Mouse (Mus musculus) hindbrain, postnatal 0 days (tissue): ENCODE data around the gene Traf3ip3. TPM values are rescaled to one million over a fixed set of nuclear protein-coding genes. Genes with fewer than 3 reads are reported as not detected.

Experiments
- ATAC-seq: fragments of 200-750 bp; cut with Nextera tagmentation; 2 replicates; pipeline ENCODE4 v1.8.0; 2017; ENCODE audit warnings: mild to moderate bottlenecking, moderate TSS enrichment, moderate library complexity
- DNase-seq: peaks from one replicate; pipeline ENCODE4 v3.0.0-alpha.2; 2015; ENCODE audit warnings: low spot score
- H3K27ac ChIP-seq: fragments of 300-500 bp; sonication (generic); 2 replicates; pipeline ENCODE4 v1.5.1; 2014; ENCODE audit warnings: mild to moderate bottlenecking
- H3K27me3 ChIP-seq: fragments of 300-500 bp; sonication (generic); 2 replicates; pipeline ENCODE4 v1.6.1; 2014; ENCODE audit warnings: low read length, mixed read lengths; ENCODE audit not compliant: insufficient read depth
- H3K36me3 ChIP-seq: fragments of 300-500 bp; sonication (generic); 2 replicates; pipeline ENCODE4 v1.6.1; 2014; ENCODE audit warnings: low read length, mixed read lengths; ENCODE audit not compliant: insufficient read depth
- H3K4me1 ChIP-seq: fragments of 300-500 bp; sonication (generic); 2 replicates; pipeline ENCODE4 v1.6.1; 2014; ENCODE audit warnings: antibody characterized with exemption, low read length, mixed read lengths; ENCODE audit not compliant: insufficient read depth
- H3K4me2 ChIP-seq: fragments of 300-500 bp; sonication (generic); 2 replicates; pipeline ENCODE4 v1.6.1; 2014; ENCODE audit warnings: low read depth, mild to moderate bottlenecking, low read length, moderate library complexity, mixed read lengths
- H3K4me3 ChIP-seq: fragments of 300-500 bp; sonication (generic); 2 replicates; pipeline ENCODE4 v1.5.1; 2014; ENCODE audit warnings: low read length
- H3K9ac ChIP-seq: fragments of 300-500 bp; sonication (generic); replicated peaks from 2 replicates; pipeline ENCODE4 v1.6.1; 2014; ENCODE audit warnings: mild to moderate bottlenecking, low read length, moderate library complexity, mixed read lengths
- H3K9me3 ChIP-seq: fragments of 300-500 bp; sonication (generic); 2 replicates; pipeline ENCODE4 v1.6.1; 2016; ENCODE audit warnings: low read length, mixed read lengths
- CTCF ChIP-seq: IDR thresholded peaks from 2 replicates; pipeline ENCODE4 v1.5.1; 2016; ENCODE audit warnings: antibody characterized with exemption, control low read depth, low read depth
- WGBS: fragments of 180-500 bp; shearing (Covaris S2); extraction: QIAGEN DNeasy Blood & Tissue Kit; methylation state at CpG from one replicate; pipeline ENCODE4 v1.1.7; 2014; 5-methylcytosine and 5-hydroxymethylcytosine counted together
- polyA plus RNA-seq: library from polyadenylated mRNA; unstranded; fragments of >200 nt; fragmentation: Nextera tagmentation; extraction: Ambion mirVana; gene quantifications from 2 replicates; pipeline ENCODE4 v1.2.1, GENCODE M21; 2015
- total RNA-seq: library from RNA; depleted of rRNA; stranded (reverse); fragments of >200 nt; gene quantifications from 2 replicates; pipeline ENCODE4 v1.2.3, GENCODE M21; 2014

Gene Traf3ip3
- total and polyA plus RNA-seq, 2 experiments from 2014 or later, result 0.78 to 1.9 TPM

DNA sequence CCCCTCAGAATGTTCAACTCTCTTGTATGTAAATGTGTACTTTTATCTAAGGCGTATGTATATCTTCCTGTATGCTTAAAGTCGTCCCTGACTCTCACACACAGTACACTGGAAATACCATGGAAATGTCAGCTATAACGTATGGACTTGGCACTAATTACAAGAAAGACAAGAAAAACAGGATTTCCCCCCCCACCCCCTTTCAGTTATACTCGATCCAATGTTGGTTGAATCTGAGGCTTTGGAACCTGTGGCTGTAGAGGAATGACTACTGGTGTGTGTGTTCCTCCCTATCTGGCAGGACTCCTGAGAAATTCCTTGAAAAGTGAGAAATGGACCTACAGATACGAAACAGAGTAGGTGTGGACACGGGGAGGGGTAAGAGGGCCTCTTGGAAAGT lies 13.2 kb downstream of the Traf3ip3 start:
- DNase-seq (no peak), ATAC-seq (no peak)
- 0 out of 2 replicates have a peak overlapping the region, but pooled peaks have one; percentile 12 for H3K27ac ChIP-seq
- no peaks in the 10 kb centered on the region for H3K27me3 ChIP-seq
- H3K9me3 ChIP-seq, result no peaks in the 10 kb centered on the region
- no peak overlapping the region for H3K9ac ChIP-seq
- no peak overlapping the region for H3K4me3 ChIP-seq
- no peak for TF ChIP-seq CTCF
- no peaks in the 10 kb centered on the region for H3K36me3 ChIP-seq
- H3K4me1 ChIP-seq, result 0 out of 2 replicates have a peak, but pooled peaks cover 3% of the 10 kb centered on the region
- no peak overlapping the region for H3K4me2 ChIP-seq
- whole genome bisulfite sequencing, result 85% methylated on average over 6 of the region's 6 CpGs

DNA sequence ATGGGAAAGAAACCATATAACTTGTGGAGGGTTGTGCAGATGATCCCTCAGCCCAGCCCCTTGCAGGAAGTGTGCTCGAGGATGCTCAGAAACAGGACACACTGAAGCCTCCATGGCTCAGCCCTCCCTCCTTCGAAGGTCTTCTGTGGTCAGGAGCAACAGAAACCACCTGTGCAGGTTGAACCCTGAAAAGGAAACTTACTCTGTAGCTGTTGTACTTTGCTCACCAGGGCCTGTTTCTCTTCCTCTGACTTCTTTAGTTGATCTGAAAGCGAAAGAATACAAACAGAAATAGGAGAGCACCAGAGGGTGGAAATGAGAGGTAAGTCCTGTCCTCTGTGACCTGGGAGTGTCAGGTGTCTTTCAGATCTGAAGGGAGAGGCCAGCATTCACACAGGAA lies 20.4 kb downstream of the Traf3ip3 start:
- 89% methylated on average over 3 of the region's 3 CpGs for WGBS
- no peaks in the 10 kb centered on the region for H3K4me1 ChIP-seq
- H3K9ac ChIP-seq, result no peak overlapping the region
- no peak for ATAC-seq
- no peak overlapping the region for H3K27ac ChIP-seq
- no peaks in the 10 kb centered on the region for H3K36me3 ChIP-seq
- H3K4me2 ChIP-seq, result no peak overlapping the region
- no peak for TF ChIP-seq CTCF
- no peak overlapping the region for H3K4me3 ChIP-seq
- DNase-seq, result no peak
- no peaks in the 10 kb centered on the region for H3K27me3 ChIP-seq
- H3K9me3 ChIP-seq, result no peaks in the 10 kb centered on the region

DNA sequence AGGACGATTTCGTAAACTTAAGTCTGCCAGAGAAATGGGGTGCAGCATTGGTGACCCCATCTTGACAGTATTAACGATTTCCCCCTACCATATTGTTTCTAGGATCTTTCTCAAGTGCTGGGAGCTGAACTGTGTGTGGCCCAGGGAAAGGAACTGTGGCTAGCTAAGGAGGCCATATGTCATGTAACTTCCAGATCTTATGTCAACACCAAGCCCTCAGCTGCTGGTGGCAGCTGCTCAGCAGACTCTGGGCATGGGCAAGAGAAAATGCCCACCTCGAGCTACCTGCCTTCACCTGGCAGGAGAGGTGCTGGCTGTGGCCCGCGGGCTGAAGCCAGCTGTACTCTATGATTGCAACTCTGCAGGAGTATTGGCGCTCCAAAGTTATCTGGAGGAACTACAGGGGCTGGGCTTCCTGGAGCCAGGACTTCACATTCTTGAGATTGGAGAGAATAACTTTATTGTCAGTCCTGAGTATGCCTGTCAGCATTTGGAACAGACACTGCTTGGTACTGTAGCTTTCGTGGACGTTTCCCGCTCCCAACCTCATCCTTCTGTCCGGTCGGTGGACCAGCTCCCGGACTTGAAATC lies 27.3 kb downstream of the Traf3ip3 start:
- peak overlapping the region; percentile 88; the same call in 1 of the 2 replicates for H3K27ac ChIP-seq

DNA sequence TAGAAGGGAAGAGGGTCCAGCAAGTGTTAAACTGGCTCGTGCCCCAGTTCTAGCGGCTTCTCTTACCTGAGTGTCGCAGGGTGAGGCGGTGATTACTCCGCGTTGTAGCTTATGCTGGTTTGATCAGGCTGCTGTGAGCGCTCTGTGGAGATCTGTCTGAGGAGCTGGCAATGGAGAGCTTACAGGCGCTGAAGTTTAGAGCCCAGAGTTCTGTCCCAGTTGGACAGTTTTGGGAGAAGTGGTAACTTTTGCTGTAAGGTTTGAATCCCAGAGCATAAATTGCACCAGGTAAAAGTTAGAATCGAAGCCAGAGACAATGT lies 27.7 kb downstream of the Traf3ip3 start:
- peak overlapping the region; percentile 88 for H3K27ac ChIP-seq
- 14% methylated on average over 9 of the region's 9 CpGs for WGBS
- ATAC-seq (no peak), DNase-seq (no peak)
- no peaks in the 10 kb centered on the region for H3K9me3 ChIP-seq
- 0 out of 2 replicates have a peak, but pooled peaks have one; percentile 1 for TF ChIP-seq CTCF
- no peaks in the 10 kb centered on the region for H3K36me3 ChIP-seq
- H3K9ac ChIP-seq, result peak overlapping the region; percentile 86
- H3K27me3 ChIP-seq, result no peaks in the 10 kb centered on the region
- H3K4me1 ChIP-seq, result peaks cover 19% of the 10 kb centered on the region
- H3K4me2 ChIP-seq, result peak overlapping the region; percentile 67
- peak overlapping the region; percentile 69 for H3K4me3 ChIP-seq

More for the DNA sequence above, 27.3 kb downstream of the Traf3ip3 start:
- no peak for TF ChIP-seq CTCF
- Histone ChIP-seq H3K4me1 (peaks cover 19% of the 10 kb centered on the region), H3K36me3 (no peaks in the 10 kb centered on the region), H3K9ac (peak overlapping the region; percentile 86), H3K4me2 (peak overlapping the region; percentile 67), H3K27me3 (no peaks in the 10 kb centered on the region), H3K9me3 (no peaks in the 10 kb centered on the region), H3K4me3 (peak overlapping the region; percentile 69)
- 90% methylated on average over 13 of the region's 13 CpGs for WGBS
- DNase-seq (no peak), ATAC-seq (no peak)

DNA sequence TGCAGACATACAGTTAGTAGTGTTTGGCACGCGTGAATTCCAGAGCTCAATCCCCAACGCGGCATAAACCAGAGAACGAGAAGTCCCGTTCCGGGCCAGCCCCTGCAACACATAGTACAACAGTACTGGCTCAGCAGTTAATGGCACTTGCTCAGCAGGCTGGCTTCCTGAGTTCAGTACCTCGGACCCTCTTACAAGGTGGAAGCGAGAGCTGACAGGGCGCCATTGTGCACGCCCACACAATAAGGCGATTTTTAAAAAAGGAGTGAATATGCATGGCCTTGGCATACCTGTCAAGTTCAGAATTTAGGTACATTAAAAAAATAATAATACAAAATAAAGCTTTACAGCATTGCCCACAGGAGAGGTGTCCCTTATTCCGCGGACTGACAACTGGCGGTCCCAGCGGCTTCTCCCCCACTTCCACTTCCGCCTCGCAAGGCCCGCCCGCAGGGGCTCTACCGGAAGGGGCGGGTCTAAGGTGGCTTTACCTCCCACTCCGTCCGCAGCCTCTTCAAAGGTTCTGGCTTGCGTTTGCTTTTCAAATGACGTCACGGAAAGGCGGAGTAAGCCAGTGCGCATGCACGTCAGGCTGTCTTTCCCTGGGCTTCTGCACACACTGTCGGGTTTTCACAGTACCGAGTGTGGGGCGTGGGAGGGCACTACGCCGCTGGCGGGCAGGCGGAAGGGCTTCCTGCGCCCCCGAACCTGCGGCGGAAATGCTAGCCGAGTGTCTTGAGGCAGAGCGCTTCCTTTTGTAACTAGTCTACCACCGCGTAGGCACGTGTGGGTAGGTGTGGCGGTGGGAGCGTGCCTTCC lies 28.3 kb downstream of the Traf3ip3 start:
- ATAC-seq, result peak; percentile 99

DNA sequence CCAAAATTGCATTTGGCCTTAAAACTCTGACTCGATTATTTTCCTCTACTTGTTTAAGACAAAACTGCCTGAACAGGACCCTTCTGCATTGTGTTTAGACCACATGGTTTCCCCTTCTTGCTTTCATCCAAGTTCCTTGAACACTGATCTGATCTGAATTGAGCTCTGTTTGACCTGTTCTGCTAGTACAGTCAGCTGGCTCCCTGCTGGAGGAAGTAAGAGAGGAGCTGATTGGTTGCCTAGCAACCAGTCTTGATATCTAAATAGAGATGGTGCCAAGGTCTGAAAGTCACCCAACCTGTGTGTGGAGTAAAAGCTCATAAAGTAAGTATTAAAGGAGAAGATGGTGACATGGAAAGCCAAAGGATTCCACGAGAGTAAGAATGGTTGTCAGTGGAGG lies 31.6 kb downstream of the Traf3ip3 start:
- H3K4me2 ChIP-seq, result no peak overlapping the region
- no peak for ATAC-seq
- no peak overlapping the region for H3K9ac ChIP-seq
- no peaks in the 10 kb centered on the region for H3K36me3 ChIP-seq
- peak; percentile 61 for DNase-seq
- WGBS, result 60% methylated on average over 2 of the region's 2 CpGs
- no peak overlapping the region for H3K4me3 ChIP-seq
- H3K27ac ChIP-seq, result no peak overlapping the region
- H3K27me3 ChIP-seq, result no peaks in the 10 kb centered on the region
- no peak for TF ChIP-seq CTCF
- no peaks in the 10 kb centered on the region for H3K9me3 ChIP-seq
- peaks cover 19% of the 10 kb centered on the region for H3K4me1 ChIP-seq

More for the DNA sequence above, 28.3 kb downstream of the Traf3ip3 start:
- DNase-seq, result peak; percentile 100
- H3K9ac ChIP-seq, result peak overlapping the region; percentile 86
- peak; percentile 44 for TF ChIP-seq CTCF
- H3K4me2 ChIP-seq, result peak overlapping the region; percentile 67
- H3K27me3 ChIP-seq, result no peaks in the 10 kb centered on the region
- WGBS, result under 1% methylated on average over 48 of the region's 48 CpGs
- peak overlapping the region; percentile 69 for H3K4me3 ChIP-seq
- H3K4me1 ChIP-seq, result peaks cover 19% of the 10 kb centered on the region
- H3K9me3 ChIP-seq, result no peaks in the 10 kb centered on the region
- H3K36me3 ChIP-seq, result no peaks in the 10 kb centered on the region
- H3K27ac ChIP-seq, result peak overlapping the region; percentile 88

DNA sequence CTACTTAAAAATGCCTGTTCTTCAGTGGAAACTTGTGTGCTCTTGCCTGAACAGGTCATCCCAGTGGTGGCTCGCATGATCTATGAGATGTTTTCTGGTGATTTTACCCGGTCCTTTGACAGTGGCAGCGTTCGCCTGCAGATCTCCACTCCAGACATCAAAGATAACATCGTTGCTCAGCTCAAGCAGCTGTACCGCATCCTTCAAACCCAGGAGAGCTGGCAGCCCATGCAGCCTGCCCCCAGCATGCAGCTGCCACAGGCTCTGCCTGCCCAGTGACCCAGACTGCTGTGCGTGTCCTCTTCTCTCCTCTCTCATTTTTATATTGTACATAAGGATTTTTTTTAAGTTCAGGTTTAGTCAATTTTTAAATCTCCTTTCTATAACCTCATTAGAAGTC lies 32.3 kb downstream of the Traf3ip3 start:
- TF ChIP-seq CTCF, result no peak
- Histone ChIP-seq H3K9me3 (no peaks in the 10 kb centered on the region), H3K4me1 (peaks cover 17% of the 10 kb centered on the region), H3K36me3 (no peaks in the 10 kb centered on the region), H3K4me2 (no peak overlapping the region), H3K27ac (no peak overlapping the region), H3K9ac (no peak overlapping the region), H3K4me3 (no peak overlapping the region), H3K27me3 (no peaks in the 10 kb centered on the region)
- DNase-seq, result no peak
- 83% methylated on average over 7 of the region's 7 CpGs for WGBS
- no peak for ATAC-seq
